Mouse (Mus musculus): ENCODE results near the gene Rps17.

DNA sequence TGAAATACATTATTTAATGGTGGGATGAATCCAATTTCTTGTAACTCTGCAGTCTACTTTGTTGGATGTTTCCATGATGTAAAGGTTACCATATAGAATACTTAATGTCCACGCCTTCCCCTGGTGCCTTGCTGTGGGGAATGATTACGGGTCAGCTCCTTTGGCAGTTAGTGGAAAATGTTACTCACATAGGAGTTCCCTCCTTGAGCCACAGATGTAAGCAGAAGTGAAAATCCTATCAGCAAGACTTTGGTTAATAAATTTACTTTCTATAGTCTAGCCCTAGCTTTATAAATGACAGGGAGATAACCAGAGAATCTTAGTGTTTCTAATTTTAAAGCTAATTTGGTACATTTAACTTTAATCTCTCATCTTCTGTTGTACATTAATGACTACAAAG lies 49.9 kb downstream of the Rps17 start:
- TF ChIP-seq CTCF (IDR thresholded peaks at IDR 0.05; ENCODE audit: extremely low read depth, insufficient read length, insufficient replicate concordance, low read depth, low read length) = no peak
- no peak for TF ChIP-seq POLR2A (IDR thresholded peaks at IDR 0.05; ENCODE audit: low read depth, low read length)
